Mouse (Mus musculus) heart, embryonic 13.5 days (tissue): ENCODE results near the gene Grk5. TPM values are rescaled to one million over a fixed set of nuclear protein-coding genes. Genes with fewer than 3 reads are reported as not detected.
A peak's percentile ranks its signal among the peaks of the same experiment; 100 is the strongest.

Experiments used
- ATAC-seq: fragments of 200-750 bp; cut with Nextera tagmentation; 2 replicates; pipeline ENCODE4 v1.8.0; 2017; ENCODE audit warnings: moderate TSS enrichment; ENCODE audit not compliant: insufficient number of reproducible peaks, low FRiP score, low TSS enrichment; ENCODE audit errors: extremely low read depth
- H3K27ac ChIP-seq: fragments of 300-500 bp; sonication (generic); replicated peaks from 2 replicates; pipeline ENCODE4 v1.5.1; 2015; ENCODE audit warnings: moderate library complexity, mild to moderate bottlenecking, inconsistent platforms
- H3K27me3 ChIP-seq: fragments of 300-500 bp; sonication (generic); replicated peaks from 2 replicates; pipeline ENCODE4 v1.6.1; 2015; ENCODE audit warnings: mild to moderate bottlenecking, inconsistent platforms
- H3K36me3 ChIP-seq: fragments of 300-500 bp; sonication (generic); 2 replicates; pipeline ENCODE4 v1.6.1; 2015; ENCODE audit warnings: mild to moderate bottlenecking, inconsistent platforms
- H3K4me1 ChIP-seq: fragments of 300-500 bp; sonication (generic); 2 replicates; pipeline ENCODE4 v1.6.1; 2015; ENCODE audit warnings: inconsistent platforms
- H3K4me2 ChIP-seq: fragments of 300-500 bp; sonication (generic); 2 replicates; pipeline ENCODE4 v1.6.1; 2015; ENCODE audit warnings: inconsistent platforms, mild to moderate bottlenecking, moderate library complexity
- H3K4me3 ChIP-seq: fragments of 300-500 bp; sonication (generic); 2 replicates; pipeline ENCODE4 v1.5.1; 2015; ENCODE audit warnings: moderate library complexity, mild to moderate bottlenecking, inconsistent platforms
- H3K9ac ChIP-seq: fragments of 300-500 bp; sonication (generic); 2 replicates; pipeline ENCODE4 v1.6.1; 2015; ENCODE audit warnings: inconsistent platforms, mild to moderate bottlenecking, moderate library complexity
- H3K9me3 ChIP-seq: fragments of 300-500 bp; sonication (generic); 2 replicates; pipeline ENCODE4 v1.6.1; 2016; ENCODE audit warnings: inconsistent platforms
- WGBS: fragments of 180-500 bp; shearing (Covaris S2); methylation state at CpG from one replicate; pipeline ENCODE4 v1.1.7; 2015; ENCODE audit warnings: mixed read lengths; 5-methylcytosine and 5-hydroxymethylcytosine counted together
- polyA plus RNA-seq: library from polyadenylated mRNA; unstranded; fragments of >200 nt; fragmentation: Nextera tagmentation; extraction: Ambion mirVana; gene quantifications from 2 replicates; pipeline ENCODE4 v1.2.1, GENCODE M21; 2015

Grk5 gene
- polyA plus RNA-seq, 1 experiment from 2014 or later: 3.4 TPM

- ATAC-seq: no peak
- no peak overlapping the region for H3K9ac ChIP-seq
- no peaks in the 10 kb centered on the region for H3K4me1 ChIP-seq
- H3K27ac ChIP-seq: no peak overlapping the region
- H3K9me3 ChIP-seq: no peaks in the 10 kb centered on the region
- H3K4me3 ChIP-seq: no peak overlapping the region
- WGBS: 79% methylated on average over 5 of the region's 5 CpGs
- H3K4me2 ChIP-seq: no peak overlapping the region
- no peaks in the 10 kb centered on the region for H3K36me3 ChIP-seq
- no peaks in the 10 kb centered on the region for H3K27me3 ChIP-seq
Observed at GRCm38 (mm10) chr19:60981391-60981790, 91.8 kb downstream of the Grk5 start.

DNA sequence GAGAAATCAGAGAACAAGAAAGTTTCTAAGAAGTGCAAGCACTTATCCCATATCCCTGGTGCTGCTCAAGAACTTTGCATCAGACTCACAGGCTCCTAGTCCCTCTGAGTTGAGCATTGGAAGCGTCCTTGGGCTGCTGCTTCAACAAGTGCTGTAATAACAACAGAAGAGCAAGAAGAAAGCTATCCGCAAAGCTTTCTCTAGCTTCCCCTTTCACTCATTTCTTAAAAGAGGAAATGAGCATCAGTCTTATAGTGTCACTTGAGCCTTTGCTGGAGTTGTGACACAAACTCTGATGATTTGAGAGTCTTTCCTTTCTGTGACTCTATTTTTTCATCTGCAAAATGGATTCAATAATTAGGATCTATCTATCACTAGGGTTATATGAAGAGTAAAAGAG is 92.3 kb downstream of the Grk5 start:
- Histone ChIP-seq H3K4me3 (no peak overlapping the region), H3K9ac (no peak overlapping the region), H3K9me3 (no peaks in the 10 kb centered on the region), H3K4me2 (no peak overlapping the region), H3K4me1 (no peaks in the 10 kb centered on the region), H3K36me3 (no peaks in the 10 kb centered on the region), H3K27me3 (no peaks in the 10 kb centered on the region), H3K27ac (no peak overlapping the region)
- ATAC-seq: no peak
- 77% methylated on average over 2 of the region's 2 CpGs for WGBS

GRCm38 (mm10) chr19:60989766-60990165 is 100.2 kb downstream of the Grk5 start:
- no peak overlapping the region for H3K4me3 ChIP-seq
- peaks cover 17% of the 10 kb centered on the region for H3K36me3 ChIP-seq
- ATAC-seq: no peak
- no peak overlapping the region for H3K9ac ChIP-seq
- H3K27me3 ChIP-seq: no peaks in the 10 kb centered on the region
- WGBS: 79% methylated on average over 5 of the region's 5 CpGs
- no peak overlapping the region for H3K27ac ChIP-seq
- peaks cover 16% of the 10 kb centered on the region for H3K4me1 ChIP-seq
- H3K4me2 ChIP-seq: no peak overlapping the region
- H3K9me3 ChIP-seq: no peaks in the 10 kb centered on the region

DNA sequence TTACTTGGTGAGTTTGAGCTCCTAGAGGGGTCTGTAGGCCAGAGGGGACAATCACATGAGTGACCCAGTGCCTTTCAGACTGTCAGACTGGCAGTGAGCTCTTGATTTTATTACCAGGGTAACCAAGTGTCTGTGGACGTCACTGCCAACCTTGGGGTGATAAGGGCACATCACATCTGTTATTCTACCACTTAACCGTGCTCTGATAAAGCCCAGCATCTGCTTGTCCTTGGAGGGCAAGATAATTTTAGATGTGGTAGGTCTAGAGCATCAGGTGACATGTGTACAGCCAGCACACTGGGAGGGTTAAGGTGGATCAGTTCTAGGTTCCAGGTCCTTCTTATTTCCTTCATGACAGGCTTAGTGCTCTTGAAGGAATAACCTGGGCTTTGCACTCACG is 104.7 kb downstream of the Grk5 start:
- H3K27me3 ChIP-seq: no peaks in the 10 kb centered on the region
- H3K4me1 ChIP-seq: peaks cover 35% of the 10 kb centered on the region
- H3K4me2 ChIP-seq: no peak overlapping the region
- no peak overlapping the region for H3K4me3 ChIP-seq
- H3K27ac ChIP-seq: peak overlapping the region; percentile 25; the same call in 1 of the 2 replicates
- H3K9ac ChIP-seq: no peak overlapping the region
- peaks cover 5% of the 10 kb centered on the region for H3K36me3 ChIP-seq
- no peak for ATAC-seq
- no peaks in the 10 kb centered on the region for H3K9me3 ChIP-seq
- 28% methylated on average over 3 of the region's 3 CpGs for WGBS

- H3K4me3 ChIP-seq: no peak overlapping the region
- WGBS: 41% methylated on average over 2 of the region's 2 CpGs
- H3K4me1 ChIP-seq: peaks cover 42% of the 10 kb centered on the region
- no peaks in the 10 kb centered on the region for H3K36me3 ChIP-seq
- ATAC-seq: no peak
- H3K9me3 ChIP-seq: no peaks in the 10 kb centered on the region
- H3K9ac ChIP-seq: no peak overlapping the region
- 0 out of 2 replicates have a peak overlapping the region, but pooled peaks have one; percentile 0 for H3K27ac ChIP-seq
- no peak overlapping the region for H3K4me2 ChIP-seq
- H3K27me3 ChIP-seq: no peaks in the 10 kb centered on the region
Observed at GRCm38 (mm10) chr19:60994845-60995244, 105.3 kb downstream of the Grk5 start.

DNA sequence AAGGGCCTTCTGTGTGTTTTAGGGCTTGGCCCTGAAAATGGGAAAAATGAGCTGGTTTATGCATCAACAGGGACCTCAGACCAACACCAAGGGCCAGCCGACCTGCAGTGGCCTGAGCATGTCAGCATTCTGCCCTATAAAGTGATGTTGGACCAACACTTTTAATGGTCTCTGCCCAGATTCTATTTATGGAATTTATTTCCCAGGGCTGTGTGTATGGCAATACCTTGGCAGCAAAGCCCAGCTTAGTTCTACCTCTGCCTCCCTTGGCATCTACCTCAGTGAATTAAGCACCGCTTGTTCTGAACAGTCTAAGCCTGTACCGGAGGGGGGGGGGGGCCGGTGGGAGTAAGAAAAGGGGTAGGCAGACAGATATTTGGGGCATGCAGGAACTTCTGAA is 108.2 kb downstream of the Grk5 start:
- peak overlapping the region; percentile 59; the same call in 1 of the 2 replicates for H3K27ac ChIP-seq
- peak; percentile 46; the same call in 1 of the 2 replicates for ATAC-seq
- H3K4me1 ChIP-seq: peaks cover 40% of the 10 kb centered on the region
- 65% methylated on average over 4 of the region's 4 CpGs for WGBS
- no peak overlapping the region for H3K4me3 ChIP-seq
- no peaks in the 10 kb centered on the region for H3K36me3 ChIP-seq
- H3K9ac ChIP-seq: no peak overlapping the region
- no peaks in the 10 kb centered on the region for H3K27me3 ChIP-seq
- no peak overlapping the region for H3K4me2 ChIP-seq
- no peaks in the 10 kb centered on the region for H3K9me3 ChIP-seq

DNA sequence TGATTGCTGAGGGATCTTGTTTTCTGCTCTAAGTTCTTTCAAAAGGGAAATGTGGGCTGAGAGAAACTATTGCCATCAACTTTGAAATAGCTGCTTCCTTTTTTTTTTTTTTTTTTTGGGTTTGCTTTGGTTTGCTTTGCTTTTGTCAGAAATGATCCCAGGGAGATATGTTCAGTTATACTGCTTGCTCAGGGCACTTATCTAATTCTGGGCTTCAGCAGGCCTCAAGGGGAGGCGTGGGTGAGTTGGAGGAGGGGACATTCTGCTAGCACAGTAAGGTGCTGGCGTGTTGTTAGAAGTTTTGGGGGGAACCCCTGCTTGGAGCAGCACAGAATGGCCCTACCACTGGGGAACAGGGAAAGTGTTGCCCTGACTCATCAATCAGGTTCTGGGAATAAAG is 110.1 kb downstream of the Grk5 start:
- H3K27ac ChIP-seq: peak overlapping the region; percentile 63
- no peak for ATAC-seq
- no peak overlapping the region for H3K4me2 ChIP-seq
- H3K9ac ChIP-seq: no peak overlapping the region; the same call in 1 of the 2 replicates
- no peaks in the 10 kb centered on the region for H3K9me3 ChIP-seq
- WGBS: 28% methylated on average over 2 of the region's 2 CpGs
- H3K27me3 ChIP-seq: no peaks in the 10 kb centered on the region
- no peak overlapping the region for H3K4me3 ChIP-seq
- peaks cover 30% of the 10 kb centered on the region for H3K4me1 ChIP-seq
- H3K36me3 ChIP-seq: no peaks in the 10 kb centered on the region

- ATAC-seq: no peak
- Histone ChIP-seq H3K4me2 (no peak overlapping the region), H3K27ac (no peak overlapping the region), H3K9ac (no peak overlapping the region), H3K4me3 (no peak overlapping the region), H3K9me3 (no peaks in the 10 kb centered on the region), H3K27me3 (no peaks in the 10 kb centered on the region), H3K4me1 (peaks cover 27% of the 10 kb centered on the region), H3K36me3 (no peaks in the 10 kb centered on the region)
- 82% methylated on average over 2 of the region's 2 CpGs for WGBS
Observed at GRCm38 (mm10) chr19:61000958-61001357, 111.4 kb downstream of the Grk5 start.

DNA sequence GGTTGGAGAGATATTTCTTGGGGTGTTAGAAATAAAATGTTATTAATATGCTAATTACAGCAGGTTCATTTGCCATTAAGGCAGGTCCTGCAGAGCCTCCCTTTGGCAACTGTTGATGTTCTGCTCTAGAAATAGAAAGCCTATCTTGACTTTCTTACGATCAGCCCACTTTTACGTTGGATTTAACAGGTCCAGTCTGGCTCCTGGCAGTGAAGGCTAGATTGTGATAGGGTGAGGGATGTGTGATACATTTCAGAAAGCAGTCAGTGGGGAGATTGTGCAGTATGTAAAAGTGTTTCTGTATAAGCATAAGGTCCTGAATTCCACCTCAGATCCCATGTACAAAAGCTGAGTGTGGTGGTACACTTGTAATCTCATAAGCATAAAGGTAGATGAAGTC is 119.7 kb downstream of the Grk5 start:
- Histone ChIP-seq H3K4me1 (peaks cover 12% of the 10 kb centered on the region), H3K4me2 (no peak overlapping the region; the same call in 1 of the 2 replicates), H3K27ac (peak overlapping the region; percentile 58), H3K36me3 (no peaks in the 10 kb centered on the region), H3K4me3 (no peak overlapping the region), H3K9me3 (no peaks in the 10 kb centered on the region), H3K9ac (no peak overlapping the region), H3K27me3 (no peaks in the 10 kb centered on the region)
- ATAC-seq: no peak
- WGBS: 36% methylated on average over 2 of the region's 2 CpGs

DNA sequence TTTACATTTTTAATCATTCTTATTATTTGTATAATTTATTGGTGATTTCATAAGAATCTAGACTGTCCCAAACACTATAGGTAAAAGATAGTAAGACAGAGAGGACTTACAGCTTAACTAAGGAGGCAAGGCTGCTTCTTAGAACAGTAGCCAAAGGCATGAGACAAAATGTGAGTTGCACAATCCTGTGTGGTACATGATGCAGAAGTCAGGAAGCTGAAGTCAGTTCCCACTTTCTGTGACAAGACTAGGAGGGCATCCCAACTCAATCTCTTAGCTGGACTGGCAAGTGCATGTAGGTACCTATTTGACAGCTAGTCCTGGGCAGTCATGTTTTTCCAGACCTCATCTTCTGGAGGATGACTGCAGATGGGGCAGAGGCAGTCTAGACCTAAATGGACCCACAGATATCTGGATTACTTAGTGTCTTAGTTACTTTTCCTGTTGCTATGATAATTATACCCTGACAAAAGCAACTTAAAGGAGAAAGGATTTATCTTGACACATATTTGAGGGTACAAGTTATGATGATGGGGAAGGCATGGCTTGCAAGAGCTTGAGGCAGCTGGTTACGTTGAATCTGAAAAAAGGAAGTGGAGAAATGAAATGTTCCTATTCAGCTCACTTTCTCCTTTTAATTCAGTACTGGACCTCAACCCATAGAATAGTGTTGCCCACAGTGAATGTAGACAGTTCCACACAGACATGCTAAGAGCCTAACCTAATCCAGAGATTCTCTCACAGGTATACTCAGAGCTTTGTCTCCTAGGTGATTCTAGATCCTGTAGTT is 128.1 kb downstream of the Grk5 start:
- no peak overlapping the region for H3K27ac ChIP-seq
- ATAC-seq: no peak
- 91% methylated on average over 1 of the region's 1 CpGs for WGBS
- H3K4me2 ChIP-seq: no peak overlapping the region
- H3K9ac ChIP-seq: no peak overlapping the region
- no peak overlapping the region for H3K4me3 ChIP-seq
- peaks cover 20% of the 10 kb centered on the region for H3K4me1 ChIP-seq
- H3K9me3 ChIP-seq: no peaks in the 10 kb centered on the region
- no peaks in the 10 kb centered on the region for H3K36me3 ChIP-seq
- H3K27me3 ChIP-seq: no peaks in the 10 kb centered on the region

- Histone ChIP-seq H3K4me2 (no peak overlapping the region), H3K36me3 (no peaks in the 10 kb centered on the region), H3K4me1 (peaks cover 20% of the 10 kb centered on the region), H3K9me3 (no peaks in the 10 kb centered on the region), H3K27ac (peak overlapping the region; percentile 71), H3K27me3 (no peaks in the 10 kb centered on the region), H3K9ac (no peak overlapping the region), H3K4me3 (no peak overlapping the region)
- 31% methylated on average over 2 of the region's 2 CpGs for WGBS
- ATAC-seq: no peak
Observed at GRCm38 (mm10) chr19:61021502-61021901, 132.0 kb downstream of the Grk5 start.

- no peak for ATAC-seq
Observed at GRCm38 (mm10) chr19:61021939-61022566, 132.5 kb downstream of the Grk5 start.

More at GRCm38 (mm10) chr19:61021939-61022566, 132.5 kb downstream of the Grk5 start:
- peak overlapping the region; percentile 71 for H3K27ac ChIP-seq
- no peak overlapping the region for H3K4me3 ChIP-seq
- H3K36me3 ChIP-seq: no peaks in the 10 kb centered on the region
- H3K9ac ChIP-seq: no peak overlapping the region
- no peak overlapping the region for H3K4me2 ChIP-seq
- 78% methylated on average over 3 of the region's 3 CpGs for WGBS
- no peaks in the 10 kb centered on the region for H3K27me3 ChIP-seq
- H3K9me3 ChIP-seq: no peaks in the 10 kb centered on the region
- H3K4me1 ChIP-seq: peaks cover 20% of the 10 kb centered on the region
